Mouse (Mus musculus) myocyte (in vitro differentiated cells): ENCODE data around the gene G6pc3.

Experiments
- CEBPB ChIP-seq: IDR thresholded peaks from 2 replicates; pipeline ENCODE4 v1.6.1; 2011; ENCODE audit warnings: mild to moderate bottlenecking, moderate library complexity; ENCODE audit not compliant: poor library complexity, insufficient read depth, severe bottlenecking
- E2F4 ChIP-seq: IDR thresholded peaks from one replicate; pipeline ENCODE4 v1.6.1; 2011; ENCODE audit warnings: mild to moderate bottlenecking, control low read depth, moderate library complexity; ENCODE audit not compliant: insufficient read depth
- MAX ChIP-seq: IDR thresholded peaks from one replicate; pipeline ENCODE4 v1.6.1; 2011; ENCODE audit warnings: low read depth, mild to moderate bottlenecking, control low read depth
- POLR2A ChIP-seq: IDR thresholded peaks from one replicate; pipeline ENCODE4 v1.6.1; 2011; ENCODE audit warnings: low read depth, mild to moderate bottlenecking, control low read depth, moderate library complexity; ENCODE audit not compliant: insufficient read length
- POLR2AphosphoS2 ChIP-seq: IDR thresholded peaks from one replicate; pipeline ENCODE4 v1.6.1; 2011; ENCODE audit warnings: low read depth, control low read depth; ENCODE audit not compliant: insufficient read length
- REST ChIP-seq: IDR thresholded peaks from one replicate; pipeline ENCODE4 v1.6.1; 2011; ENCODE audit warnings: mild to moderate bottlenecking, control low read depth, moderate library complexity; ENCODE audit not compliant: insufficient read depth, insufficient read length
- TCF12 ChIP-seq: IDR thresholded peaks from one replicate; pipeline ENCODE4 v1.6.1; 2011; ENCODE audit warnings: mild to moderate bottlenecking, control low read depth; ENCODE audit not compliant: poor library complexity, insufficient read depth, severe bottlenecking

DNA sequence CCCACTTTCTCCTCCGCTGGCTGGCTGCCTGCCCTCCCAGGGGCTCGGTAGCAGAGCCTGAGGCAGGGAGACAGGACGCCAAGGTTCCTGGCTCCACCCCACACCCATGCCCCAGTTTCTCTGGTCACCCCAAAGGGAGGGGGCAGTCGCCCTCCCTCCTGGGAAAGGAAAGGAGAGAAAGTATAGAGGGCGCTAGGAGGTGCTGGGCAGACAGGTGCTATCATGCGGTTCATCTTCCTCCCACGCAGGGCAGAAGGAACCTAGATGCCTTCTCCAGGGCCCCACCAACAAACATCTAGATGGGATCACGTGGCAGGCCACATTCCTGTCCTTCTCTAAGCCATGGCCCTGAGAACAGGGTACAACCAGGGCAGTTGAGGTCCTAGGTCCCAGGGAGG lies 32.5 kb downstream of the G6pc3 start:
- no peak for TF ChIP-seq POLR2AphosphoS2
- TF ChIP-seq REST = no peak
- TF ChIP-seq MAX = no peak
- no peak for TF ChIP-seq CEBPB
- no peak for TF ChIP-seq POLR2A
- TF ChIP-seq E2F4 = no peak
- no peak for TF ChIP-seq TCF12
